ENCODE assay signal across 25 mouse cellular contexts in genomic region chr5:96170443-96170842, GRCm38 (mm10). TPM values are rescaled to one million over a fixed set of nuclear protein-coding genes. Genes with fewer than 3 reads are reported as not detected.
A peak's percentile ranks its signal among the peaks of the same experiment; 100 is the strongest.
DNase-seq lines count a peak whose midpoint lies in the region; ATAC-seq and TF ChIP-seq lines count a peak whose summit lies in the region.
"Had no signal": no experiment of that assay in that cellular context is flagged by ENCODE, and none has a peak within 500 bp of the region (broad histone marks: within the 10 kb centered on the region; RNA-seq: fewer than 3 reads in every experiment).

No protein-coding gene starts in this region.

- peaks cover 2% of the 10 kb centered on the region; the same call in 1 of the 2 replicates for H3K4me1 ChIP-seq in heart, adult 2 months (ENCODE audit: control insufficient read depth, insufficient read depth, low read length)
- H3K4me1 ChIP-seq in lung, embryonic 14.5 days (ENCODE audit: insufficient read depth), result no peaks in the 10 kb centered on the region
- peaks cover 2% of the 10 kb centered on the region; the same call in 1 of the 2 replicates for H3K4me1 ChIP-seq in lung, adult 2 months (ENCODE audit: control insufficient read depth, insufficient read depth, low read length)
- no peaks in the 10 kb centered on the region for H3K4me1 ChIP-seq in midbrain, embryonic 11.5 days (ENCODE audit: control insufficient read depth, insufficient read depth, low read length)
- no peaks in the 10 kb centered on the region for H3K4me1 ChIP-seq in midbrain, embryonic 16.5 days (ENCODE audit: control insufficient read depth, insufficient read depth, low read length)
- H3K4me1 ChIP-seq: embryonic facial prominence, embryonic 10.5 days; embryonic facial prominence, embryonic 13.5 days; forebrain, embryonic 12.5 days; forebrain, embryonic 15.5 days; heart, embryonic 13.5 days; hindbrain, embryonic 12.5 days; hindbrain, embryonic 15.5 days had no signal

- peak overlapping the region; percentile 7; the same call in 1 of the 2 replicates for H3K27ac ChIP-seq in heart, adult 2 months
- no peak overlapping the region for H3K27ac ChIP-seq in lung, embryonic 14.5 days (ENCODE audit: low read depth)
- no peak overlapping the region for H3K27ac ChIP-seq in midbrain, embryonic 11.5 days (ENCODE audit: low read depth, low read length)
- H3K27ac ChIP-seq in midbrain, embryonic 16.5 days (ENCODE audit: low read length), result no peak overlapping the region
- H3K27ac ChIP-seq: embryonic facial prominence, embryonic 10.5 days; embryonic facial prominence, embryonic 13.5 days; forebrain, embryonic 12.5 days; forebrain, embryonic 15.5 days; heart, embryonic 13.5 days; hindbrain, embryonic 12.5 days; hindbrain, embryonic 15.5 days had no signal

- intact Hi-C loops in heart, adult 2 months (cut with DNase I), result no loop called here
- intact Hi-C loops in heart, postnatal 25 days (cut with DNase I), result no loop called here

- no peak for TF ChIP-seq EP300 in heart, adult 2 months (IDR thresholded peaks at IDR 0.05; ENCODE audit: insufficient read depth, low read depth, low read length)

- DNase-seq in heart, adult 2 months, result no peak
- DNase-seq in heart, postnatal 25 days (ENCODE audit: low spot score), result no peak
- peak; percentile 8 for DNase-seq in lung, embryonic 14.5 days
- DNase-seq in lung, adult 2 months, result no peak
- peak; percentile 69 for DNase-seq in midbrain, embryonic 11.5 days (ENCODE audit: low spot score, missing footprints)
- no peak for DNase-seq in spleen, postnatal 10 days (ENCODE audit: low spot score in 2 of 2)
- DNase-seq: adrenal gland, adult 8-10 months; adrenal gland, postnatal 25 days; B cell, adult 2 months; cerebellum, adult 11-12 months; cerebellum, adult 8-10 months; cerebellum, postnatal 10 days; cerebellum, postnatal 36 days; embryo, embryonic 11 days; gastrocnemius, postnatal 25 days had no signal

- no peak overlapping the region for H3K4me2 ChIP-seq in lung, embryonic 14.5 days
- no peak overlapping the region for H3K4me2 ChIP-seq in midbrain, embryonic 11.5 days
- no peak overlapping the region for H3K4me2 ChIP-seq in midbrain, embryonic 16.5 days (ENCODE audit: low read length)
- H3K4me2 ChIP-seq: embryonic facial prominence, embryonic 13.5 days; forebrain, embryonic 12.5 days; forebrain, embryonic 15.5 days; heart, embryonic 13.5 days; hindbrain, embryonic 12.5 days; hindbrain, embryonic 15.5 days had no signal

- WGBS in heart, adult 2 months, result 37% methylated on average over 3 of the region's 3 CpGs
- 59% methylated on average over 3 of the region's 3 CpGs for WGBS in lung, embryonic 14.5 days
- WGBS in lung, adult 2 months, result 47% methylated on average over 3 of the region's 3 CpGs
- 76% methylated on average over 3 of the region's 3 CpGs for WGBS in midbrain, embryonic 11.5 days
- WGBS in midbrain, embryonic 16.5 days, result 75% methylated on average over 3 of the region's 3 CpGs

- no peaks in the 10 kb centered on the region for H3K9me3 ChIP-seq in lung, embryonic 14.5 days (ENCODE audit: low read depth, low read length)
- H3K9me3 ChIP-seq in midbrain, embryonic 11.5 days (ENCODE audit: control insufficient read depth, low read length), result no peaks in the 10 kb centered on the region
- no peaks in the 10 kb centered on the region for H3K9me3 ChIP-seq in midbrain, embryonic 16.5 days (replicated peaks; ENCODE audit: control insufficient read depth, low read length, poor library complexity, severe bottlenecking)
- H3K9me3 ChIP-seq: embryonic facial prominence, embryonic 13.5 days; forebrain, embryonic 12.5 days; forebrain, embryonic 15.5 days; hindbrain, embryonic 15.5 days had no signal

- no peaks in the 10 kb centered on the region for H3K79me2 ChIP-seq in heart, adult 2 months (replicated peaks; ENCODE audit: control insufficient read depth, insufficient read depth, low read length)

- no peak for TF ChIP-seq CTCF in heart, adult 2 months (IDR thresholded peaks at IDR 0.05)
- no peak for TF ChIP-seq CTCF in lung, embryonic 14.5 days (IDR thresholded peaks at IDR 0.05; ENCODE audit: low read depth)
- TF ChIP-seq CTCF in lung, adult 2 months (IDR thresholded peaks at IDR 0.05; ENCODE audit: insufficient read depth, low read length), result no peak

- H3K9ac ChIP-seq in heart, adult 2 months (ENCODE audit: low read depth, low read length), result no peak overlapping the region
- H3K9ac ChIP-seq in lung, embryonic 14.5 days, result no peak overlapping the region
- H3K9ac ChIP-seq in midbrain, embryonic 11.5 days (ENCODE audit: low read length), result no peak overlapping the region
- no peak overlapping the region for H3K9ac ChIP-seq in midbrain, embryonic 16.5 days (ENCODE audit: low read depth, low read length)
- H3K9ac ChIP-seq: embryonic facial prominence, embryonic 13.5 days; forebrain, embryonic 12.5 days; forebrain, embryonic 15.5 days; heart, embryonic 13.5 days; hindbrain, embryonic 12.5 days; hindbrain, embryonic 15.5 days had no signal

- no peak for ATAC-seq in lung, embryonic 14.5 days (ENCODE audit: insufficient read depth)
- ATAC-seq in midbrain, embryonic 11.5 days (ENCODE audit: low FRiP score), result no peak
- no peak for ATAC-seq in midbrain, embryonic 16.5 days
- ATAC-seq: activated CD4-positive, CD25-positive, alpha-beta regulatory T cell, adult 4 months; forebrain, embryonic 15.5 days had no signal

- no peaks in the 10 kb centered on the region for H3K27me3 ChIP-seq in heart, adult 2 months (ENCODE audit: control insufficient read depth, insufficient read depth, low read length)
- H3K27me3 ChIP-seq in lung, embryonic 14.5 days (ENCODE audit: insufficient read depth, low read length), result no peaks in the 10 kb centered on the region
- H3K27me3 ChIP-seq in midbrain, embryonic 11.5 days (ENCODE audit: control insufficient read depth, insufficient read depth, low read length), result no peaks in the 10 kb centered on the region
- H3K27me3 ChIP-seq in midbrain, embryonic 16.5 days (ENCODE audit: control insufficient read depth, insufficient read depth, low read depth, low read length), result no peaks in the 10 kb centered on the region
- H3K27me3 ChIP-seq: embryonic facial prominence, embryonic 13.5 days; forebrain, embryonic 12.5 days; forebrain, embryonic 15.5 days; heart, embryonic 13.5 days; hindbrain, embryonic 12.5 days; hindbrain, embryonic 15.5 days had no signal

- no peak overlapping the region for H3K4me3 ChIP-seq in heart, adult 2 months
- H3K4me3 ChIP-seq in lung, embryonic 14.5 days (ENCODE audit: low read depth, low read length), result no peak overlapping the region
- H3K4me3 ChIP-seq in lung, adult 2 months (replicated peaks; ENCODE audit: extremely low read depth, low read depth, low read length), result no peak overlapping the region
- no peak overlapping the region for H3K4me3 ChIP-seq in midbrain, embryonic 11.5 days (ENCODE audit: low read depth, low read length)
- no peak overlapping the region for H3K4me3 ChIP-seq in midbrain, embryonic 16.5 days (ENCODE audit: low read depth, low read length)
- H3K4me3 ChIP-seq: embryonic facial prominence, embryonic 10.5 days; embryonic facial prominence, embryonic 13.5 days; erythroblast, embryonic 14.5 days; forebrain, embryonic 12.5 days; forebrain, embryonic 15.5 days; heart, embryonic 13.5 days; hindbrain, embryonic 12.5 days; hindbrain, embryonic 15.5 days had no signal

- H3K36me3 ChIP-seq in heart, adult 2 months (ENCODE audit: control insufficient read depth, insufficient read depth, low read length), result no peaks in the 10 kb centered on the region; the same call in 1 of the 2 replicates
- no peaks in the 10 kb centered on the region for H3K36me3 ChIP-seq in lung, embryonic 14.5 days (ENCODE audit: insufficient read depth)
- H3K36me3 ChIP-seq in midbrain, embryonic 11.5 days (ENCODE audit: control insufficient read depth, insufficient read depth, low read length), result no peaks in the 10 kb centered on the region
- no peaks in the 10 kb centered on the region for H3K36me3 ChIP-seq in midbrain, embryonic 16.5 days (ENCODE audit: control insufficient read depth, insufficient read depth, low read length)
- H3K36me3 ChIP-seq: embryonic facial prominence, embryonic 10.5 days; embryonic facial prominence, embryonic 13.5 days; forebrain, embryonic 12.5 days; forebrain, embryonic 15.5 days; heart, embryonic 13.5 days; hindbrain, embryonic 12.5 days; hindbrain, embryonic 15.5 days had no signal

- no peak for TF ChIP-seq POLR2A in heart, adult 2 months (IDR thresholded peaks at IDR 0.05; ENCODE audit: insufficient read depth, low read depth, low read length)
- no peak for TF ChIP-seq POLR2A in lung, adult 2 months (IDR thresholded peaks at IDR 0.05; ENCODE audit: borderline replicate concordance, extremely low read depth, low read depth, low read length)

RNA-seq across cellular contexts. Expression of gene Cnot6l, which starts 6.5 kb away (rescaled TPM):
- 10 to 100 TPM; 49.6 to 54.3 TPM for total RNA-seq in heart, adult 2 months (2021)
- 6.8 and 12.8 TPM in 2 replicates for polyA plus RNA-seq in heart, adult 2 months (2012; rRNA removed)
- 10 to 100 TPM; 59.6 to 75.5 TPM for total RNA-seq in heart, postnatal 25 days (2021)
- polyA plus RNA-seq in lung, embryonic 14.5 days (2014; fragmentation: Nextera tagmentation; extraction: Ambion mirVana), result 27.4 and 31.7 TPM in 2 replicates
- 5.2 and 8.2 TPM in 2 replicates for polyA plus RNA-seq in lung, adult 2 months (2012; rRNA removed)
- polyA plus RNA-seq in midbrain, embryonic 11.5 days (2014; fragmentation: Nextera tagmentation; extraction: Ambion mirVana), result 9.1 and 10.6 TPM in 2 replicates
- 12.1 and 15.3 TPM in 2 replicates for polyA plus RNA-seq in midbrain, embryonic 16.5 days (2015; fragmentation: Nextera tagmentation; extraction: Ambion mirVana)

RNA-seq across cellular contexts. Expression of gene Mrpl1, which starts 38.9 kb away (rescaled TPM):
- total RNA-seq in heart, adult 2 months (2021), result 10 to 100 TPM; 25.8 to 27.4 TPM
- polyA plus RNA-seq in heart, adult 2 months (2012; rRNA removed), result 4.8 and 9.0 TPM in 2 replicates
- total RNA-seq in heart, postnatal 25 days (2021), result 10 to 100 TPM; 29.4 to 32.1 TPM
- 19.8 and 22.1 TPM in 2 replicates for polyA plus RNA-seq in lung, embryonic 14.5 days (2014; fragmentation: Nextera tagmentation; extraction: Ambion mirVana)
- polyA plus RNA-seq in lung, adult 2 months (2012; rRNA removed), result 1.4 and 2.0 TPM in 2 replicates
- 22.4 and 26.3 TPM in 2 replicates for polyA plus RNA-seq in midbrain, embryonic 11.5 days (2014; fragmentation: Nextera tagmentation; extraction: Ambion mirVana)
- polyA plus RNA-seq in midbrain, embryonic 16.5 days (2015; fragmentation: Nextera tagmentation; extraction: Ambion mirVana), result 15.2 and 16.5 TPM in 2 replicates

Comparison
In these comparisons a context has a peak if more than half of its experiments do, and no peak if none do; other contexts are left out.
1. DNase-seq: peak in lung, embryonic 14.5 days (single experiment) and midbrain, embryonic 11.5 days (single experiment); none in heart, adult 2 months (0 of 2), heart, postnatal 25 days (single experiment), lung, adult 2 months (single experiment) and spleen, postnatal 10 days (0 of 2).